Mouse (Mus musculus): Measurements from ENCODE around the gene Lrrc57. TPM values are rescaled to one million over a fixed set of nuclear protein-coding genes. Genes with fewer than 3 reads are reported as not detected.

Gene Lrrc57
- total and polyA plus RNA-seq, 3 experiments = 11.1 to 17.5 TPM; not detected in 1

DNA sequence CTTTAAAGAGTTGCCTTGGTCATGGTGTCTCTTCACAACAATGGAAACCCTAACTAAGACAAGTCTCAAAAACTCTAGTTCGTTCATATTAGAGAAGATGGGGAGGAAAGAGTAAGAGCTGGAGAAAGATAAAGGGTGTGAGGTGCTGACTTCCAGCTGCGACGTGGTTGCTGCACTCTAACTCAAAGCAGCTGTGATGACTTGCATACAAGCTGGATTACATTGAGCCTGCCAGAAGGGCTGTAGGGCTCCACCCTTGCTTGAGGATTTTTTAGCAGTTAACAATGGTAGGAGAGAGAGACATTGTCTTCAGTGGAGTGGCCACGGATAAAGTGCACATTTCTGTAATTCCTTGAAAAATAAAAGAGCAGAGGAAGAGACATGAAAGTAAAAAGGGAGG lies 37.5 kb upstream of the Lrrc57 start:
- no peaks in the 10 kb centered on the region for H3K9me3 ChIP-seq (replicated peaks; ENCODE audit: insufficient read depth, low read length)
- H3K36me3 ChIP-seq (ENCODE audit: control insufficient read depth in 1 of 2, insufficient read depth in 2 of 2, low read length in 2 of 2) = no peaks in the 10 kb centered on the region
- no peaks in the 10 kb centered on the region; a peak in 1 of 4 replicates for H3K27me3 ChIP-seq (ENCODE audit: control insufficient read depth in 1 of 2, insufficient read depth in 2 of 2, low read length in 2 of 2)
- TF ChIP-seq ETS1 (IDR thresholded peaks at IDR 0.05; ENCODE audit: low read depth, low read length) = 0 out of 2 replicates have a peak, but pooled peaks have one; percentile 12
- TF ChIP-seq ZKSCAN1 (IDR thresholded peaks at IDR 0.05; ENCODE audit: low read depth, low read length) = no peak
- TF ChIP-seq KAT2A (conservative IDR thresholded peaks at IDR 0.05; ENCODE audit: low read depth, low read length) = no peak
- TF ChIP-seq BHLHE40 (IDR thresholded peaks at IDR 0.05; ENCODE audit: borderline replicate concordance, low read depth, low read length) = 0 out of 2 replicates have a peak, but pooled peaks have one; percentile 19
- TF ChIP-seq SMC3 (IDR thresholded peaks at IDR 0.05; ENCODE audit: low read depth, low read length) = no peak
- TF ChIP-seq ZMIZ1 (IDR thresholded peaks at IDR 0.05; ENCODE audit: low read depth, low read length) = no peak
- DNase-seq (ENCODE audit: low read depth, low spot score) = peak; percentile 62
- H3K79me2 ChIP-seq (ENCODE audit: control insufficient read depth, insufficient read depth, low read length, poor library complexity) = no peaks in the 10 kb centered on the region
- no peak overlapping the region for H3K4me3 ChIP-seq (ENCODE audit: control insufficient read depth in 1 of 2, insufficient read depth in 1 of 2, low read depth in 2 of 2, low read length in 2 of 2)
- H3K9ac ChIP-seq (ENCODE audit: control insufficient read depth, low read depth, low read length, poor library complexity, severe bottlenecking) = no peak overlapping the region
- H3K27ac ChIP-seq (ENCODE audit: control insufficient read depth, low read depth, low read length) = no peak overlapping the region
- H3K4me1 ChIP-seq (ENCODE audit: control insufficient read depth in 1 of 2, insufficient read depth in 2 of 2, low read length in 2 of 2) = peaks cover 2 to 3% of the 10 kb centered on the region in 2 experiments; a peak in 1 of 4 replicates

DNA sequence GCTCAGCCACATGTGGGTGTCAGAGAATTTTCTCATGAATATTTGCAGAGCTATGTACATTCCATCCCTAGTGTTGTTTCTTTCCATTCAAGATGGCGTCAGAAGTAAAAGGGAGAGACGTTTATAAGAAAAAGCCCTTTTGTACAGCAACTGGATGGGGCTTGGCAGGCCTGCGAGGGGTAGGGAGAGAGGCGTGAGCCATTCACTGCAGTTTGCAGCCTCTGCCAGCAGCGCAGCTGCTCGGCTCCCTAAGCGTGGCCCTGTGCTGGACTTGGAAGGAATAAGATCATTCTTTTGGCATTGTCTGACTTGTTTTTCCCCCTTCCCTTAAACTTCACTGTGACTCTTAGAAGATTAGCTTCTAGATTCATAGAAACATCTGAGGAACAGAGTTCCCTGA lies 34.5 kb upstream of the Lrrc57 start:
- no peak overlapping the region for H3K4me3 ChIP-seq (ENCODE audit: control insufficient read depth in 1 of 2, insufficient read depth in 1 of 2, low read depth in 2 of 2, low read length in 2 of 2)
- TF ChIP-seq TAL1 (IDR thresholded peaks at IDR 0.05; ENCODE audit: low read length) (no peak), GATA1 (IDR thresholded peaks at IDR 0.05; ENCODE audit: low read depth, low read length) (no peak), JUND (IDR thresholded peaks at IDR 0.05; ENCODE audit: low read depth, low read length) (no peak), MXI1 (IDR thresholded peaks at IDR 0.05; ENCODE audit: low read depth, low read length) (no peak), MEF2A (IDR thresholded peaks at IDR 0.05; ENCODE audit: extremely low read depth, insufficient replicate concordance, low read depth, low read length, poor library complexity, severe bottlenecking) (no peak), E2F4 (IDR thresholded peaks at IDR 0.05; ENCODE audit: borderline replicate concordance, low read depth, low read length) (no peak), USF2 (IDR thresholded peaks at IDR 0.05; ENCODE audit: borderline replicate concordance in 1 of 2, insufficient read depth in 1 of 2, low read depth in 1 of 2, low read length in 2 of 2) (no peak)
- H3K9me3 ChIP-seq (replicated peaks; ENCODE audit: insufficient read depth, low read length) = no peaks in the 10 kb centered on the region
- H3K27me3 ChIP-seq (ENCODE audit: control insufficient read depth in 1 of 2, insufficient read depth in 2 of 2, low read length in 2 of 2) = no peaks in the 10 kb centered on the region; a peak in 1 of 4 replicates
- H3K27ac ChIP-seq (ENCODE audit: control insufficient read depth, low read depth, low read length) = no peak overlapping the region
- no peaks in the 10 kb centered on the region for H3K79me2 ChIP-seq (ENCODE audit: control insufficient read depth, insufficient read depth, low read length, poor library complexity)
- no peak overlapping the region for H3K9ac ChIP-seq (ENCODE audit: control insufficient read depth, low read depth, low read length, poor library complexity, severe bottlenecking)
- no peak for DNase-seq (ENCODE audit: low read depth, low spot score)
- H3K4me1 ChIP-seq (ENCODE audit: control insufficient read depth in 1 of 2, insufficient read depth in 2 of 2, low read length in 2 of 2) = peaks cover 2 to 3% of the 10 kb centered on the region in 2 experiments; a peak in 1 of 4 replicates
- H3K36me3 ChIP-seq (ENCODE audit: control insufficient read depth in 1 of 2, insufficient read depth in 2 of 2, low read length in 2 of 2) = no peaks in the 10 kb centered on the region

DNA sequence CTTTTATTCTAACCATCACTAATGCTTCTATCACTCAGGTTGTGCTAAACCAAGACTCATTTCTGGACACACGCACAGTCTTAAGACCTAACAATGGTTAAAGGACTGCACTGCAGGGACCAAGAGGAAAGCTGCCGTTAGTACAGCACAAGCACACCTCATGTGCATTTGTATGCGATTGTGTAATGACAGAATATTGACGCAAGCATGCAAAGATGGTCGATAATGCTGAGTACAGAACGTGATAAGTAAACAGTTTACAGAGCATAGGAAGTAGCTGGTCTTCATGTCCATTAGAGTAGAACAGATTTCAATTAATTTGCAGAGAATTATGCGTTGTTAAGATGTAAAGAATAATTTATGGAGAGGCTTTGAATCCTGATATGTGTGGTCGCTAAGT lies 31.5 kb upstream of the Lrrc57 start:
- no peaks in the 10 kb centered on the region for H3K36me3 ChIP-seq (ENCODE audit: control insufficient read depth in 1 of 2, insufficient read depth in 2 of 2, low read length in 2 of 2)
- H3K27me3 ChIP-seq (ENCODE audit: control insufficient read depth in 1 of 2, insufficient read depth in 2 of 2, low read length in 2 of 2) = no peaks in the 10 kb centered on the region; a peak in 1 of 4 replicates
- no peak overlapping the region for H3K27ac ChIP-seq (ENCODE audit: control insufficient read depth, low read depth, low read length)
- no peak overlapping the region for H3K4me3 ChIP-seq (ENCODE audit: control insufficient read depth in 1 of 2, insufficient read depth in 1 of 2, low read depth in 2 of 2, low read length in 2 of 2)
- no peak for TF ChIP-seq KAT2A (conservative IDR thresholded peaks at IDR 0.05; ENCODE audit: low read depth, low read length)
- DNase-seq (ENCODE audit: low read depth, low spot score) = no peak
- H3K9ac ChIP-seq (ENCODE audit: control insufficient read depth, low read depth, low read length, poor library complexity, severe bottlenecking) = no peak overlapping the region
- H3K4me1 ChIP-seq (ENCODE audit: control insufficient read depth in 1 of 2, insufficient read depth in 2 of 2, low read length in 2 of 2) = no peaks in the 10 kb centered on the region
- H3K79me2 ChIP-seq (ENCODE audit: control insufficient read depth, insufficient read depth, low read length, poor library complexity) = no peaks in the 10 kb centered on the region
- H3K9me3 ChIP-seq (replicated peaks; ENCODE audit: insufficient read depth, low read length) = no peaks in the 10 kb centered on the region

Measured in MEL (cell line).